Mouse (Mus musculus): ENCODE data around the gene Kdm1a.

Gene Kdm1a

GRCm38 (mm10) chr4:136602018-136602554 is 437 bp downstream of the Kdm1a start:
- peak in 1 of 2 experiments; percentile 64 for DNase-seq (ENCODE audit: low spot score in 2 of 2)

- DNase-seq (ENCODE audit: low spot score in 2 of 2): no peak
These were observed 1.0 kb downstream of the Kdm1a start for GRCm38 (mm10) chr4:136601476-136601875.

- DNase-seq (ENCODE audit: low spot score in 2 of 2): no peak
These were observed 2.0 kb downstream of the Kdm1a start for GRCm38 (mm10) chr4:136600536-136600935.

GRCm38 (mm10) chr4:136599869-136600268 is 2.7 kb downstream of the Kdm1a start:
- no peak for DNase-seq (ENCODE audit: low spot score in 2 of 2)

- DNase-seq (ENCODE audit: low spot score in 2 of 2): no peak
These were observed 4.2 kb downstream of the Kdm1a start for GRCm38 (mm10) chr4:136598268-136598876.

- no peak for DNase-seq (ENCODE audit: low spot score in 2 of 2)
These were observed 7.3 kb downstream of the Kdm1a start for GRCm38 (mm10) chr4:136595221-136595620.

- DNase-seq (ENCODE audit: low spot score in 2 of 2): no peak
These were observed 8.5 kb downstream of the Kdm1a start for GRCm38 (mm10) chr4:136594006-136594405.

GRCm38 (mm10) chr4:136592111-136592510 is 10.4 kb downstream of the Kdm1a start:
- DNase-seq (ENCODE audit: low spot score in 2 of 2): no peak

GRCm38 (mm10) chr4:136588003-136588402 is 14.5 kb downstream of the Kdm1a start:
- no peak for DNase-seq (ENCODE audit: low spot score in 2 of 2)

- DNase-seq (ENCODE audit: low spot score in 2 of 2): no peak
These were observed 15.2 kb downstream of the Kdm1a start for GRCm38 (mm10) chr4:136587221-136587827.

- DNase-seq (ENCODE audit: low spot score in 2 of 2): no peak
These were observed 20.6 kb downstream of the Kdm1a start for GRCm38 (mm10) chr4:136581885-136582284.

GRCm38 (mm10) chr4:136569998-136570397 is 32.5 kb downstream of the Kdm1a start:
- DNase-seq (ENCODE audit: low spot score in 2 of 2): no peak

- no peak for DNase-seq (ENCODE audit: low spot score in 2 of 2)
These were observed 33.9 kb downstream of the Kdm1a start for GRCm38 (mm10) chr4:136568629-136569028.

GRCm38 (mm10) chr4:136562755-136563154 is 39.8 kb downstream of the Kdm1a start:
- no peak for DNase-seq (ENCODE audit: low spot score in 2 of 2)

GRCm38 (mm10) chr4:136560270-136560991 is 42.1 kb downstream of the Kdm1a start:
- no peak for DNase-seq (ENCODE audit: low spot score in 2 of 2)

- no peak for DNase-seq (ENCODE audit: low spot score in 2 of 2)
These were observed 42.8 kb downstream of the Kdm1a start for GRCm38 (mm10) chr4:136559690-136560089.

GRCm38 (mm10) chr4:136557638-136558037 is 44.9 kb downstream of the Kdm1a start:
- no peak for DNase-seq (ENCODE audit: low spot score in 2 of 2)

GRCm38 (mm10) chr4:136553108-136553507 is 49.4 kb downstream of the Kdm1a start:
- no peak for DNase-seq (ENCODE audit: low spot score in 2 of 2)

- no peak for DNase-seq (ENCODE audit: low spot score in 2 of 2)
These were observed 54.1 kb downstream of the Kdm1a start for GRCm38 (mm10) chr4:136548381-136548801.

- DNase-seq (ENCODE audit: low spot score in 2 of 2): no peak
These were observed 54.8 kb downstream of the Kdm1a start for GRCm38 (mm10) chr4:136547721-136548120.

- DNase-seq (ENCODE audit: low spot score in 2 of 2): no peak
These were observed 56.1 kb downstream of the Kdm1a start for GRCm38 (mm10) chr4:136546279-136547045.

GRCm38 (mm10) chr4:136545151-136545550 is 57.4 kb downstream of the Kdm1a start:
- no peak for DNase-seq (ENCODE audit: low spot score in 2 of 2)
